8 mouse cellular contexts compared by ENCODE assay signal in genomic region chr13:20184239-20185033, GRCm38 (mm10).
DNase-seq lines count a peak whose midpoint lies in the region; ATAC-seq and TF ChIP-seq lines count a peak whose summit lies in the region.

No protein-coding gene starts in this region.

- peaks cover 34% of the 10 kb centered on the region for H3K4me1 ChIP-seq in heart, adult 2 months (ENCODE audit: control insufficient read depth, insufficient read depth, low read length)
- H3K4me1 ChIP-seq in kidney, embryonic 16.5 days (ENCODE audit: insufficient read depth, low read length) = peaks cover 19% of the 10 kb centered on the region

- TF ChIP-seq POLR2A in heart, adult 2 months (IDR thresholded peaks at IDR 0.05; ENCODE audit: insufficient read depth, low read depth, low read length) = no peak

- peak; percentile 34 for ATAC-seq in activated CD4-positive, CD25-positive, alpha-beta regulatory T cell, adult 4 months
- peak; percentile 47; the same call in 1 of the 2 replicates for ATAC-seq in kidney, embryonic 16.5 days (ENCODE audit: low FRiP score, low TSS enrichment)
- ATAC-seq in megakaryocyte progenitor cell, adult 5-6 weeks (replicated peaks; ENCODE audit: poor library complexity) = peak; percentile 5

- peak overlapping the region; percentile 61 for H3K27ac ChIP-seq in heart, adult 2 months
- peak overlapping the region; percentile 59; the same call in 1 of the 2 replicates for H3K27ac ChIP-seq in kidney, embryonic 16.5 days (ENCODE audit: low read length)

- H3K4me3 ChIP-seq in heart, adult 2 months = no peak overlapping the region
- H3K4me3 ChIP-seq in kidney, embryonic 16.5 days (ENCODE audit: low read length) = peak overlapping the region; percentile 20; the same call in 1 of the 2 replicates

- no peak overlapping the region for H3K9ac ChIP-seq in heart, adult 2 months (ENCODE audit: low read depth, low read length)
- H3K9ac ChIP-seq in kidney, embryonic 16.5 days (replicated peaks; ENCODE audit: low read length) = no peak overlapping the region

- intact Hi-C loops in heart, adult 2 months (cut with DNase I) = loop anchor here (2.0 to 5.0 kb wide), 6 partner anchors 37 to 147 kb away; partner anchors contain the start of gene Elmo1
- intact Hi-C loops in heart, postnatal 25 days (cut with DNase I) = loop anchor here (5.0 kb wide), 3 partner anchors 52 to 147 kb away; no protein-coding TSS in a partner anchor

- no peak; the same call in 1 of the 2 replicates for TF ChIP-seq CTCF in heart, adult 2 months (IDR thresholded peaks at IDR 0.05)

- H3K9me3 ChIP-seq in kidney, embryonic 16.5 days (ENCODE audit: low read length) = no peaks in the 10 kb centered on the region

- TF ChIP-seq EP300 in heart, adult 2 months (IDR thresholded peaks at IDR 0.05; ENCODE audit: insufficient read depth, low read depth, low read length) = no peak

- no peak overlapping the region for H3K4me2 ChIP-seq in kidney, embryonic 16.5 days (replicated peaks; ENCODE audit: low read depth, low read length)

- no peaks in the 10 kb centered on the region for H3K27me3 ChIP-seq in heart, adult 2 months (ENCODE audit: control insufficient read depth, insufficient read depth, low read length)
- H3K27me3 ChIP-seq in kidney, embryonic 16.5 days (ENCODE audit: insufficient read depth, low read length) = no peaks in the 10 kb centered on the region

- peak; percentile 39 to 49 for DNase-seq in heart, adult 2 months
- DNase-seq in heart, postnatal 25 days (ENCODE audit: low spot score) = no peak
- no peak for DNase-seq in MN1 (ENCODE audit: low spot score)
- DNase-seq in left cerebral cortex, adult 18-20 months (ENCODE audit: low spot score in 2 of 2) = no peak
- no peak for DNase-seq in right cerebral cortex, adult 2 months (ENCODE audit: low spot score in 2 of 2)

- H3K36me3 ChIP-seq in heart, adult 2 months (ENCODE audit: control insufficient read depth, insufficient read depth, low read length) = peaks cover 7% of the 10 kb centered on the region; the same call in 1 of the 2 replicates
- peaks cover 3% of the 10 kb centered on the region; the same call in 1 of the 2 replicates for H3K36me3 ChIP-seq in kidney, embryonic 16.5 days (ENCODE audit: insufficient read depth, low read length)

- no peaks in the 10 kb centered on the region for H3K79me2 ChIP-seq in heart, adult 2 months (replicated peaks; ENCODE audit: control insufficient read depth, insufficient read depth, low read length)

- 38% methylated on average over 13 of the region's 13 CpGs for WGBS in heart, adult 2 months
- WGBS in kidney, embryonic 16.5 days = 64% methylated on average over 13 of the region's 13 CpGs

Comparison
In these comparisons a context has a peak if more than half of its experiments do, and no peak if none do; other contexts are left out.
1. DNase-seq: peak in heart, adult 2 months (2 of 2); none in heart, postnatal 25 days (single experiment), MN1 (single experiment), left cerebral cortex, adult 18-20 months (0 of 2) and right cerebral cortex, adult 2 months (0 of 2).
2. Peak in every context shown above with its lines, with median percentiles within 50 percentile points of each other: ATAC-seq.